Mouse (Mus musculus): ENCODE data around the gene Dusp12. TPM values are rescaled to one million over a fixed set of nuclear protein-coding genes. Genes with fewer than 3 reads are reported as not detected.

Gene Dusp12
- polyA plus RNA-seq, 1 experiment from 2014 or later, result 30.0 TPM

DNA sequence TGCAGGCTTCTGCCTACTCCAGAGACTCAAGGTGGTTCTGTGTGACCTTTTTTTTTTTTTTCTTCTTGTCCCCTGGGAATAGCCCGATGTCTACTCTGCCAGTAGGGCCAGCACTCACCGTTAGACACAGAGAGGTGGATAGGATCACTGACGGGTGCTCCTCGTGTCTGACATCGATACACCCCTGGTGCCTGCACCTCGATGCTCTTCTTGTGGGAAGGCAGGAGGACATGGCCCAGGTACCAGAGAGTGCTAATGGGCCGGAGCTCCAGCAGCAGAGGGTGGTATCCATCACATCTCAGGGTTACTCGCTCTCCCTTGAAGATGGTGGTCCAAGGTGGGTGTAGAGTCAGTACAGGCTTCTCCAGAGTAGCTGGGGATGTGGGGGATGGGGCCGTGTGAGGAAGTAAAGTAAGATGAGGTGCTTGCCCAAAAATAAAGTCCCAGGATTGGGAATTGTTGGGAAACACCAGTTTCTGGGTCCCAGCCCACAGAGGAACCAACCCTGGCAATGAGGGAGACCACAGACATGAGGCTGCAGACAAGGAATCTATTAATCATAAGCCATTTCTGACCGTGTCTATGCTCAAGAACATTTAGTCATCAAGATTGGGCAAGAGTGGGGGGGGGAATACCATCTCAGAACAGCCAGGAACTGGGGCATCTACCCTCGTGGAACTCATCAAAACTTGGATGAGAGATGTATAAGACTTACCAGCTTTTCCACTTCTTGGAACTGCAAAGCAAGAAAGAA lies 26.7 kb upstream of the Dusp12 start:
- Histone ChIP-seq H3K9me3 (replicated peaks) (no peaks in the 10 kb centered on the region), H3K27ac (replicated peaks) (no peak overlapping the region), H3K36me3 (no peaks in the 10 kb centered on the region), H3K4me3 (no peak overlapping the region), H3K27me3 (ENCODE audit: low read depth, poor library complexity, severe bottlenecking) (peaks cover 36% of the 10 kb centered on the region), H3K4me1 (peaks cover 17% of the 10 kb centered on the region)
- DNase-seq (ENCODE audit: low spot score), result no peak
- 82% methylated on average over 11 of the region's 11 CpGs for WGBS

GRCm38 (mm10) chr1:170908341-170908740 lies 23.0 kb upstream of the Dusp12 start:
- H3K27ac ChIP-seq (replicated peaks), result no peak overlapping the region
- 4% methylated on average over 21 of the region's 21 CpGs for WGBS

GRCm38 (mm10) chr1:170907456-170908191 lies 22.3 kb upstream of the Dusp12 start:
- DNase-seq (ENCODE audit: low spot score), result peak; percentile 61
- under 1% methylated on average over 71 of the region's 71 CpGs for WGBS
- peaks cover 79% of the 10 kb centered on the region for H3K27me3 ChIP-seq (ENCODE audit: low read depth, poor library complexity, severe bottlenecking)
- H3K4me1 ChIP-seq, result peaks cover 18% of the 10 kb centered on the region
- H3K9me3 ChIP-seq (replicated peaks), result no peaks in the 10 kb centered on the region
- peak overlapping the region; percentile 63 for H3K27ac ChIP-seq (replicated peaks)
- H3K36me3 ChIP-seq, result no peaks in the 10 kb centered on the region
- H3K4me3 ChIP-seq, result peak overlapping the region; percentile 74

More at GRCm38 (mm10) chr1:170908341-170908740, 23.0 kb upstream of the Dusp12 start:
- Histone ChIP-seq H3K4me3 (peak overlapping the region; percentile 74), H3K27me3 (ENCODE audit: low read depth, poor library complexity, severe bottlenecking) (peaks cover 74% of the 10 kb centered on the region), H3K36me3 (no peaks in the 10 kb centered on the region), H3K4me1 (peaks cover 18% of the 10 kb centered on the region), H3K9me3 (replicated peaks) (no peaks in the 10 kb centered on the region)
- DNase-seq (ENCODE audit: low spot score), result peak; percentile 51

GRCm38 (mm10) chr1:170907111-170907455 lies 21.7 kb upstream of the Dusp12 start:
- peak overlapping the region; percentile 74 for H3K4me3 ChIP-seq
- 16% methylated on average over 11 of the region's 11 CpGs for WGBS
- H3K4me1 ChIP-seq, result peaks cover 18% of the 10 kb centered on the region
- DNase-seq (ENCODE audit: low spot score), result no peak
- peaks cover 84% of the 10 kb centered on the region for H3K27me3 ChIP-seq (ENCODE audit: low read depth, poor library complexity, severe bottlenecking)
- H3K9me3 ChIP-seq (replicated peaks), result no peaks in the 10 kb centered on the region
- H3K27ac ChIP-seq (replicated peaks), result peak overlapping the region; percentile 63; the same call in 1 of the 2 replicates
- H3K36me3 ChIP-seq, result no peaks in the 10 kb centered on the region

DNA sequence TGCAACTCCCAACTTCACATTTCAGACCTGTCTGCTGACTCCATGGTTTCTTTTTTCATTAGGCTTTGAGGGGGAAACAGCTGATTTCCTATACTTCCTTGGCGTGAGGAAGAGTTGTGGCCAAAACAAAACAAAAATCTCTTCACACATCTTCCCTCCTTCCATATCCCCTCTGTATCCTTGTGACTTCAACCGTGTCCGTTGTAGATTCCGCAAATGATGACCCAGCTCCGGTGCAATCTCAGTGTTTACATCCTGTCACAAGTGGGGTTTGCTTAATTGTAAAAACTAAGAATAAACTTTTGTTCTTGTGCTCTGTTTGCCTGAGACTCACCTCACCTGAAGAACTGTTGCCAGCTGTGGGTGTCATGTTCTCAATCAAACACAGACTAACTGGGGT lies 18.1 kb upstream of the Dusp12 start:
- DNase-seq (ENCODE audit: low spot score), result no peak
- Histone ChIP-seq H3K27ac (replicated peaks) (no peak overlapping the region), H3K27me3 (ENCODE audit: low read depth, poor library complexity, severe bottlenecking) (peaks cover 63% of the 10 kb centered on the region), H3K36me3 (no peaks in the 10 kb centered on the region), H3K9me3 (replicated peaks) (no peaks in the 10 kb centered on the region), H3K4me1 (peaks cover 15% of the 10 kb centered on the region), H3K4me3 (no peak overlapping the region)
- 73% methylated on average over 5 of the region's 5 CpGs for WGBS

- 31% methylated on average over 10 of the region's 10 CpGs for WGBS
- Histone ChIP-seq H3K9me3 (replicated peaks) (no peaks in the 10 kb centered on the region), H3K27ac (replicated peaks) (no peak overlapping the region), H3K27me3 (ENCODE audit: low read depth, poor library complexity, severe bottlenecking) (peaks cover 45% of the 10 kb centered on the region), H3K36me3 (no peaks in the 10 kb centered on the region), H3K4me1 (no peaks in the 10 kb centered on the region), H3K4me3 (peak overlapping the region; percentile 20; the same call in 1 of the 2 replicates)
- peak; percentile 84 for DNase-seq (ENCODE audit: low spot score)
Observed at GRCm38 (mm10) chr1:170901536-170902238, 16.3 kb upstream of the Dusp12 start.

- H3K27ac ChIP-seq (replicated peaks), result no peak overlapping the region
- 44% methylated on average over 10 of the region's 10 CpGs for WGBS
Observed at GRCm38 (mm10) chr1:170900799-170901467, 15.6 kb upstream of the Dusp12 start.

DNA sequence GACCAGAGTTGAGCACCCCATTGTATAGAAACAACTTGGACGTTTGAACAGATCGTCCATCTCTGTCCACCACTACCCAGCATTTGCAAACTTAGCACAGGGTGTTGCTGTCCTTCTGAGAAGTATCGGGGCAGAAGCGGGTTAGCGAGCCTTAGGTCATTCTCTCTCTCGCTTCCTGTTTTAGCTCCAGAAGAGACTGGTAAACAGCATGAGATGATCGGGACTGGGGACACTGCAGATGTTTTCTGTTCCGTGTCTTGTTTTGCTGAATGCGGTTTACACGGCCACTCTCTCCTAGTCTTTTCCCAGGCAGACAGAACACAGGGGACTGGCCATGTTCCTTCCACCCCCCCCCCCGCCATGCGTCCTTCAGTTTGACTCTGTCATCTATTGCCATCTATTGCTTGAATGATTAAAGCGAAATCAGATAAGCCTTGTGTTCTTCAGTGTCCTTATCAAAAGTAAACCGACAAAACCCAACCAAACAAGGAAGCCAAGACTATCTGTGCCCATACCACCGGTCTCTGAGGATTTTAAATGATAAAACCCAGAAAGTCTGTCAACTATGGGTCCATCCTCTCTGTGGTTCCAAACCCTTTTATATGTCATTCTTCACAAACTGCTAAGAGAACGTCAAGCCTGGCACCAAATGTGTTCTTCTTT lies 13.2 kb upstream of the Dusp12 start:
- WGBS, result 82% methylated on average over 16 of the region's 16 CpGs
- Histone ChIP-seq H3K36me3 (no peaks in the 10 kb centered on the region), H3K4me3 (no peak overlapping the region), H3K27ac (replicated peaks) (no peak overlapping the region), H3K9me3 (replicated peaks) (no peaks in the 10 kb centered on the region), H3K27me3 (ENCODE audit: low read depth, poor library complexity, severe bottlenecking) (peaks cover 14% of the 10 kb centered on the region), H3K4me1 (no peaks in the 10 kb centered on the region)
- DNase-seq (ENCODE audit: low spot score), result no peak

More at GRCm38 (mm10) chr1:170900799-170901467, 15.6 kb upstream of the Dusp12 start:
- Histone ChIP-seq H3K27me3 (ENCODE audit: low read depth, poor library complexity, severe bottlenecking) (peaks cover 37% of the 10 kb centered on the region), H3K36me3 (no peaks in the 10 kb centered on the region), H3K9me3 (replicated peaks) (no peaks in the 10 kb centered on the region), H3K4me1 (no peaks in the 10 kb centered on the region), H3K4me3 (no peak overlapping the region)
- no peak for DNase-seq (ENCODE audit: low spot score)

- Histone ChIP-seq H3K4me3 (no peak overlapping the region), H3K36me3 (no peaks in the 10 kb centered on the region), H3K27ac (replicated peaks) (no peak overlapping the region), H3K27me3 (ENCODE audit: low read depth, poor library complexity, severe bottlenecking) (no peaks in the 10 kb centered on the region), H3K9me3 (replicated peaks) (no peaks in the 10 kb centered on the region), H3K4me1 (no peaks in the 10 kb centered on the region)
- no peak for DNase-seq (ENCODE audit: low spot score)
- 82% methylated on average over 5 of the region's 5 CpGs for WGBS
Observed at GRCm38 (mm10) chr1:170896651-170897281, 11.4 kb upstream of the Dusp12 start.

DNA sequence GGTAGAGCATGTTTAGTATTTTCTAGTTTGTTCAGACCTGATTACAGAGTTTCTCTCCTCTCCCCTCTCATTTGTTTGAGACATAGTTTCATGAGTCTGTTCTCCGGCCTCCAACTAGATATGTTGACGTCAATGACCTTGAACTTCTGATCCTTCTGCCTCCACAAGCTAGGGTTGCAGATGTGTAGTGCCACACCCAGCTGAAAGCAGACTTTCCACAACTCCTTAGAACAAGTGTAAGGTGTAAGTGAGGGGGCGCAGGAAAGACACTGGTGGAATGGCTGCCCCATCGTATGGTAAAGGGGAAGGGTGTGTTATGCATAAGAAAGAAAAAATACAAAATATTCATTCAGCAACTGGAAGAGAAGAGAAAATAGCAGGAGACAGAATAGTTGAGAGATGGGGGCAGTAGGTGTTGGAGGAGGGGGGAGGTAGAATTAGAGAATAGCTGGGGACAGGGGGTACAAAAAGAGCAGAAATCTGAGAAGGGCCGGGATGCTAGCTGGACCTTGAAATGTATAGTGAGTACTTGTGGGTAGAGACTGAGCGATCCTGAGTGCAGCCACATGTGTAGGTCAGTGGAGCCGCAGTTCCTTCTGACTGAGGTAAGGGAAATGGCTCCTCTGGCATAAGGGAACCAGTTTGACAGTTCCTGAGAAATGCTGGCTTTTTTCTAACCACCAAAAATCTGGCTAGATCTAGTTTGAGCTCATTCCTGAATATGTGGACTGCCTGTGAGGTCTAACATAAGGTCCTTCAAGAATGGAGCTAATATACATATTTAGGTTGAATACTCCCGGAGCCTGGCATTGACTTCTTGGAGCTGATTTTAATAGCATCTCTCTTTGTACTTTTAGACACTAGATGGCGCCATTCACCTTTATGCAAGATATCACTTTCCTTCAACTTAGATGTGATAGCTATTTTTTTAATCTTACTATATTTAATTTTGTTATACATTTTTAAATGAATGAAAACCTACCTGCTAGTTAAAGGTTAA lies 9.6 kb upstream of the Dusp12 start:
- H3K27ac ChIP-seq (replicated peaks), result no peak overlapping the region
- no peak overlapping the region for H3K4me3 ChIP-seq
- whole genome bisulfite sequencing, result 65% methylated on average over 9 of the region's 9 CpGs
- DNase-seq (ENCODE audit: low spot score), result no peak
- no peaks in the 10 kb centered on the region for H3K27me3 ChIP-seq (ENCODE audit: low read depth, poor library complexity, severe bottlenecking)
- no peaks in the 10 kb centered on the region for H3K9me3 ChIP-seq (replicated peaks)
- no peaks in the 10 kb centered on the region for H3K36me3 ChIP-seq
- H3K4me1 ChIP-seq, result no peaks in the 10 kb centered on the region; the same call in 1 of the 2 replicates

DNA sequence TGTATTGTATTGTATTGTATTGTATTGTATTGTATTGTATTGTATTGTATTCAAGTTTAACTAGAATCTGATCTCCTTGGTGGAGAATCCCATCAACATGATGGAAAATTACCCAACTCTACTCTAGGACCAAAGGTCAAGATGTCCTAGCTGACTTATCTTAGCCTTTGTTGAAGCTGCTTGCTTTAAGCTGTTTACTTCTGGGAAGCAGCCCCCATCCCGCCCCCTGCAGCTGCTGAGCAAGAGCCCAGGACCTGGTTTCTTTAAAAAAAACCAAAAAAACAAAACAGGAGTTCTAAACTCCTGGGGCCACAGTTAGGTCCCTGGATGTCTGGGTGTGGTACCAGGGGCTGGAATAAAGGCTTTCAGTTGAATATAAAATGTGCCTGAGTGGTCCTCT lies 6.9 kb upstream of the Dusp12 start:
- H3K4me1 ChIP-seq, result peaks cover 7% of the 10 kb centered on the region
- WGBS, result 57% methylated on average over 1 of the region's 1 CpGs
- H3K36me3 ChIP-seq, result no peaks in the 10 kb centered on the region
- no peak overlapping the region for H3K4me3 ChIP-seq
- DNase-seq (ENCODE audit: low spot score), result no peak
- no peaks in the 10 kb centered on the region for H3K27me3 ChIP-seq (ENCODE audit: low read depth, poor library complexity, severe bottlenecking)
- H3K27ac ChIP-seq (replicated peaks), result no peak overlapping the region
- no peaks in the 10 kb centered on the region for H3K9me3 ChIP-seq (replicated peaks)

Measured in midbrain, embryonic 10.5 days (tissue).